Mouse (Mus musculus) WW6 (cell line): ENCODE measurements around the gene Zdhhc19.
A peak's percentile ranks its signal among the peaks of the same experiment; 100 is the strongest.

Source experiments
- DNase-seq: peaks from one replicate; pipeline ENCODE4 v3.0.0-alpha.2; 2013; ENCODE audit warnings: low read depth, low spot score

The Zdhhc19 gene

DNA sequence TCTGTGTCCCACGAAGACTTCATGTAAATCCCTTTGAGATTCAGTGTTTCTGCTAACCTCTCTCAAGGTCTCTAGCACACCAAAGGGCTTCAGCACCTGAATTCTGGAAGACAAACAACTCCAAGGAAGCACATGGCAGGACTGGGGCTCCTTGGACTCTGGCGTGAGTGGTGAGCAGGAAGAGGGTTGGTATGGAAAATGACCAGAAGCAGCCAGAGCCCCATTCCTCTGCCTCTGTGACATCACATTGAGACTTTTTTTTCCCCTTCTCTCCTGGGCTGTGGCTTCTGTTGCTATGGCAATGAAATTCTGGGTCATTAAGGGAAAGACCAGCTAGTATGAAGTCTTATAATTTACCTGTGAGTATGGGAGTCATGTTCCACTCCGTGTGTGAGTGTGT, at the start of gene Zdhhc19:
Gene Zdhhc19, plus strand, starts transcription at position 301 of the 400 bp plus-strand sequence.
- DNase-seq: no peak

DNA sequence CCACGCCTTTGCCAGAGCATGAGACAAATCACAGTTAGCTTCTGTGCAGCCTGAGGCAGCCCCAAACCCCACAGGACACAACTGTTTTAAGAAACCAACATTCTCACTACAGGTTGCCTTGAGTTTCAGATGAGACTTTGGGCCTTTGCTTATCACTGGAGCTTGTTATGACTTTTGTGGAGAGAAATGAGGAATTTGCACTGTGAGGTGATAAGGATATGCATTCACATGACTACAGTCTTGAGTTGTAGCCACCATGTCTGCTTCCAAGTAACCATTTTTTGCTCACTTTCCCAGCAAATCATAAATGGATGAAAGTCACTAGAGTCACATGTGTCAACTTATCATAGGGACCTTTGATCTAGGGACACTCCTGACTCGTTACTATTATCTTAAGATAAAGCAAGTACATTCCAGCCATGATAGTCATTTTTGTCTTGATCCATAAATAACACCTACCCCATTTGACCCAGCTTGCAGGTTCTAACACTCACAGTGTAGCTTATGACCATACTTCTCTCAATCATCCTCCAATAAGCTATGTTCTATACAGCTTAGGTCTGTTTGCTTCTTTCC, 49.4 kb upstream of the Zdhhc19 start:
- DNase-seq: no peak

DNA sequence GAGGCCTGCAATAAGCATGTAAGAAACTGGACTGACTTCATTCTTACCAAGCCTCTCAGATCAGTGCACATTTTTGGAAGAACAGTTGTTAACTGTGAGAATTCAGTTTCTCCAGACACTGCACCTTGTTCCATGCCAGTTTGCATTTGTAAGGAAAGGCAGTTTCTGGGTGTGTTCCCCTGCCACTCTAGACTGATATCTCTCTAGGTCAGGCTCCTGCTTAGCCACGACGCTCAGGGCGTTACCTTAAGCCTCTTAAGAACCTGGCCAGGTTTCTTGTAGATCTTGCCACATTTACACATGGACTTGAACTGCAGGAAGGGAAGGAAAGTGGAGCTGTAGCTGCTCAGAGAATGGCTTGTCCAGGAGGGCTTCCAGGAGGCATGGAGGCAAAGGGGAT, 46.4 kb upstream of the Zdhhc19 start:
- no peak for DNase-seq

DNA sequence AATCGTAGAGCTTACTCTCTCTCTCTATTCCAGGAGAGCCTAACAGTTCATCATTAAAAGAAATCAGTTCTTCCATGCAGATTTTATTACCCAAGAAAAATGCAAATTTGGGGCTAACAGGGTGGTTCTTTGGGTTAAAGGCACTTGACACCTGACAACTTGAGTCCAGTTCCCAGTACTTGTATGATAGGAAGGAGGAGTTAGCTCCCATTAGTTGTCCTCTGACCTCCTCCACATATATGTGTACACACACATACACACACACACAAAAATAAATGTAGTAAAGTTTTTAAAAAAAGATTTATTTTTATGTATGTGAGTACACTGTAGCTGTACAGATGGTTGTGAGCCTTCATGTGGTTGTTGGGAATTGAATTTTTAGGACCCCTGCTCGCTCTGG, 45.9 kb upstream of the Zdhhc19 start:
- no peak for DNase-seq

DNA sequence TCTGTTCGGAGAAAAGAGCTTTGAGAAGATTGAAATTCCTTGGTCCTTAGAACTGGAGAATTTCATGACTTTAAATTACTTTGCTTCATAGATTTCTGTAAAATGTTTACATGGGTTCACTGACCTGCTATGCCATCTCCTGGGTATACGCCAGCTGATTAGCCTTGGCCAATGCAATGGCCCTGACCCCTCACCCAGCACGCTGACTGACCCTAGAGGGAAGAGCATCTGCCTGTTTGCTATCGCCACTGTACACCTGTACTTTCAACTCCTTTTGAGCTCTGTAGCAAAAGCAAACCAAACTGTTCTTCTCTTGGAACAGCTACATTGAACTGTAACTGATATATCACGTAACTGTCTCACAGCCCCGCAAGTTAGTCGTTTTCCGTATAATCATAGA, 43.0 kb upstream of the Zdhhc19 start:
- DNase-seq: no peak

DNA sequence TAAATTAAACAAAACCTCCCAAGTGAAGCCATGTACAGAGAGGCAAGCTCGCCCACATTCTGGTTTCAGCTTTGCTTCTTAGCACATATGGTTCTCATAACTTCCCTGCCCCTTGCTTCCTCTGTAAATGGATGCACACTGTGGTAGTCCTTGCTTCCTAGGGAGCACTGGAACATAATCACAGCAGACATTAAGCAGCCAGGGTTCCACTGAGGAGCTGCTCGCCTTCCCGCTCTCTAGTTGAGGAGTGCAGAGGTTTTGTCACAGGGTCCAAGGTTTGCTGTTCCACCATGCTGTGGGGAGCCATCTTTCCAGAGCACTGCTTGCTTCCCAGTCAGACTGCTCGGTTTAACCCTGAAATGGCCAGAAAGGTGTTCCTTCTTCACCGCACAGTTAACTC, 41.4 kb upstream of the Zdhhc19 start:
- DNase-seq: no peak

DNA sequence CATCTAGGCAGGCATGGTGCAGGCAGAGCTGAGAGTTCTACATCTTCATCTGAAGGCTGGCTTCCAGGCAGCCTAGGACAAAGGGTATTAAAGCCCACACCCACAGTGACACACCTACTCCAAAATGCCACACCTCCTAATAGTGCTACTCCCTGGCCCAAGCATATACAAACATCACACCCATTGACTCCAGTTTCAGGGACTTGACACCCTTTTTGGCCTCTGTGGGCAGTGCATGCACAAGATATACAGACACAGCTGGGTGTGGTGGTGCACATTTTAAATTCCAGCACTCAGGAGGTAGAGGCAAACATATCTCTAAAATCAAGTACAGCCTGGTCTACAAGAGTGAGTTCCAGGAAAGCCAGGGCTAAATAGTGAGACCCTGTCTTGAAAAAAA, 40.0 kb upstream of the Zdhhc19 start:
- no peak for DNase-seq

DNA sequence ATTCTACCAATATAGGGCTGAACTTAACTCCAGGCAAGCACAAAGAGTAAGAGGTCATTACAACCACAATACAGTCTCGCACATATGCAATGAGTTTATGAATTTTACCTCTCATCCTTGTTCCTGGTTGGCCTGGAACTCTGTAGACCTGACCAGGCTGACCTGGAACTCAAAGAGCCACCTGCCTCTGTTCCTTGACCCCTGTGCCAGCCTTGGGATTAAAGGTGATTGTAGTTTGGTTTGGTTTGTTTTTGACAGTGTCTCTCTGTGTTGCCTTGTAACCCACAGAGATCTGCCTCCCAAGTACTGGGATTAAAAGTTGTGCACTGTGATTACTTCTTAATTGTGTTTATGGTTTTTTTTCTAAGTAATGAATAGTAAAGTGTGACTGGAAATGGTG, 39.3 kb upstream of the Zdhhc19 start:
- no peak for DNase-seq

DNA sequence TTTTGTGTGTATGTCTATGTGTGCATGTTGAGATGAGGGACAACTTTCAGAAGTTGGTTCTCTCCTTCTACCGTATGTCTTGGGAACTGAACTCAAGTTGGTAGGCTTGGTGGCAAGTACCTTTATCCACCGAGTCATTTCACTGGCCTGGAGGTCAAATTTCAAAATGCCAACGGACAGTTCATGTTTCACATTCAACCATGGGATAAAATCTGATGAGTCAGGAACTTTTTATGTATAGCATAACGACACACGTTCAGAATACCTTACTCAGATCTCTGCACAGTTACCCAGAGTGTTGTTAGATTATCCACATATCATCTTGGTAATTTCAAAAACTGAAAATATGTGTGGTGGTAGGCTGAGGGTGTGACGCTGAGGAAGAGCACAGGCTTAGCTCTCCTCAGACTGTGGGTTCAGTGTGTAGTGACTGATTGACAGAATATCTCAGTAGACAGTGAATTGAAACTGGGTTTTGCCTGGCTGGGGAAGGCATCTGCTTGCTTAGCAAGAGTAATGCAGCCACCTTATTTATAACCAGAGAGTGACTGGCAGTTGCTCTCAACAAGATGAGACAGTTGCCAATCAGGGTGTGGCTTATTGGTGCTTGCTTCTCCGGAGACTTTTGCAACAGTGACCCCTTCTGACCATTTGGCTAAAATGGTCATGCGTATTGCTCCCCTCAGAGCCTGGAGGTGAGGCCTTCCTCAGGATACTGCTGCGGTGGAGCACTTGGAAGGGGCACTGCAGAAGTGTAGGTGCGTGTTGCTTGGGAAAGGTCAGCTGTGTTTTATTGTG, 38.3 kb upstream of the Zdhhc19 start:
- peak; percentile 24 for DNase-seq

DNA sequence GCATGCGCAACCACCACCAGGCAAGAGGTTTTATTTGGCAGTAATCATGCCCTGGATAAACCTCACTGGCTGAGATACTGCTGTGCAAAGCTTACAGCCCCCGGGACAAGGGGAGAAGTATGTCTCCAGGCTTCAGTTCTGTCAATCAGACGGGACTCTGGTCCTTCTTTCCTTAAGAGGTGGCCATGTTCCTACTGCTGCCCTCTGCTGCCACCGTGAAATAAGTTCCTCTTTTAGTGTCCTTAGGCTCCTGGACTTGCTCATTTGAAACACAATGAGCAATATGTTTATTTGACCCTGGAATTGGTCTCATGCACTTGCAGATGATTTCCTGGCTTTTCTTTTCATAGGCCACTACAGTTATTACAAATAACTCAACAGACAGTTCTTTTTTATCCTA, 35.5 kb upstream of the Zdhhc19 start:
- DNase-seq: no peak

DNA sequence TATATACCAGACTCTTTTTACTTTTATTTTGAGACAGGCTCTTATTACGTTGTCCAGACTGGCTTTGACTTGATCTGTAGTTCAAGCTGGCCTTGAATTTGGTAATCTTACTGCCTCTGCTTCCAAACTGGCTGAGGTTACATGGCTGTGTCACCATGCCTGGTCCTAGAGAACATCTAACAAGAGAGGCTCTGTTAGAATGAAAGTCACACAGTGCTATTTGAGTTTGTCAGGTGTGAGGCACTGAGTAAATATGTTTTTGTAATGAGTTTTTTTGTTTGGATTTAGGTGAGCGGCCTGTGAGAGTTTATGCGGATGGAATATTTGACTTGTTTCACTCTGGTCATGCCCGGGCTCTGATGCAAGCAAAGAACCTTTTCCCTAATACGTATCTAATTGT, 34.4 kb upstream of the Zdhhc19 start:
- DNase-seq: no peak

DNA sequence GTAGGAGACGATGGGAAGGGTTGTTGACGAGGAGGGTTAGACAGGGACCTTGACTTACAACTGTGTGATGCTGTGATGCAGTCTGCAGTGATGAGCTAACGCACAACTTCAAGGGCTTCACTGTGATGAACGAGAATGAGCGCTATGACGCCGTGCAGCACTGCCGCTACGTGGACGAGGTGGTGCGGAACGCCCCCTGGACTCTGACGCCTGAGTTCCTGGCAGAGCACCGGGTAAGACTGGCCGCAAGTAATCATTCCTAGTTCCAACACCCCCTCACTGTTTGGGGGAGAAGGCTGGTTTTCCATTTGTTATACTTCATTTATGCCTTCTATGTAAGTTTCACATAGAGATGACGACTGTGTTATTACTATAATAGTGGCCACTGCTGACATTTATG, 33.1 kb upstream of the Zdhhc19 start:
- DNase-seq: no peak

DNA sequence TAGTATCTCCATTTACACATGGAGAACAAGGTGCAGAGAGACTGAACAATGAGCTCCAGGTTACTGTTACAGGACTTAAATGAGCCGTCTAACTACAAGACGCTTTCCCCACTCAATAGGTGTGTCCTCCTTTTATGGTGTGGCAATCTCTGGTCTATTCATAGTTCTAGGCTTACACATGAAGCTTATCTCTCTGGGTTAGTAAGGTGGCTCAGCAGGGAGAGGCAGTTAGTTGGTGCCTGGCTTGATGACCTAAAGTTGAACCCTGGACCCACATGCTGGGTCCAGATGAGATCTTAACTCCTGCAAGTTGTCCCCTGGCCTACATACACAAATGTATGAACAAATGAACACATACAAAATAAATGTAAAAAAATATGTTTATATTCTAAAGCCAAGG, 32.6 kb upstream of the Zdhhc19 start:
- no peak for DNase-seq

DNA sequence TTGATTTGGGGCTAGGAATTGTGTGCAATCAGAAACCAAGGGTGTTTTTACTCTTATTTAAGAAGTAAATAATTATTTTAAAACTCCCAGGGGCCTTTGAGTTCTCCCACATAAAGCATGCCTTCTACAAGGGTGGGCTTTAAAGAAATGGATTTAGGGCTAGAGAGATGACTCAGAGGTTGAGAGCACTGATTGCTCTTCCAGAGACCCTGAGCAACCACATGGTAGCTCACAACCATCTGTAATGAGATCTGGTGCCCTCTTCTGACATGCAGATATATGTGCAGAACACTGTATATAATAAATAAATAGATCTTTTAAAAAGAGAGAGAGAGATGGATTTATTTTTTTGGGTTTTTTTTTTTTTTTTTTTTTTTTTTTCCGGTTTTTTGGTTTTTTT, 31.2 kb upstream of the Zdhhc19 start:
- no peak for DNase-seq

DNA sequence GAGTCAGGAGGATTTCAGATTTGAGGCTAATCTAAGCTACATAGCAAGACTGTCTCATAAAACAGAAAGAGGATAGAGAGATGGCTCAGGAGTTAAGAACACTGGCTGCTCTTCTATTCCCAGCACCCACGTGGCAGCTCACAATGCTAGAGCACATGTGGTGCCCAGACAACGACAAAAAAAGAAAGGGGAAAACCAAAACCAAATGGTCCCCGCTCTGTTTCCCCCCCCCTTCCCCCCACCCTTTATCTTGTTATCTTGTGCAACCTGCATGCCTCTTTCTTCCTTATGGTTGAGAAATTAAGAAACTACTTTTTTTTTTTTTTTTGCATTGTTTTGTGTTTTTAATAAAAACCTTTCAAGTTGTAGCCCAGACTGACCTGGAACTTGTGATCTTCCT, 27.6 kb upstream of the Zdhhc19 start:
- DNase-seq: no peak

DNA sequence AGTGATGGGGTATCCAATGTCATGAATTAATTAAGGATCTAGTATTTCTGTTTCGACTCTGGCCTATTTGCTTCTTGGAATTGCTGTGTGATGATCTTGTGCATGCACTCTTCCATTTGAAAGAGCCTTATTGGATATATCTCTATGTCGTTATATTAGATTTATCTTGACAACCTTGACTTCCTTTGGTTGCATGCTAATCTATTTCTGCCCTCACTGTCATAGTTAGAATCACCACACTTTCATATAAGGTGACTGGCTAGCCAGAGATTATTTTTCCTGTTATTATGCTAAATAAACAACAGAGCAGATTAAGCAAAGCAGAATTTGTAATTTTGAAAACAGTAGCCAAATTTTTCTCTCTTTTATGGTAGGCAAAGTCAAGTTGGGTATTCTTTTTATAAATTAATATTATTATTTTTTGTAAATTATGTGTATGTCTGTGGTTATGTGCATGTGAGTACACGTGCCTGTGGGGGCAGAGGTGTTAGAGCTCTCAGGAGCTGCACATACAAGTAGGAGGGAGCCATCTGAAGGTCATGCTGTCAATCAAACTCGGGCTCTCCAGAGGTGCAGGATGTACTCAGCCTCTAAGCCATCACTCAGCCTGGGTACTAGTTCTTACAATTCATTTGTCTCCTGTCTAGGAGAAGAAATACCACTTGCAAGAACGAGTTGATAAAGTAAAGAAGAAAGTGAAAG, 26.5 kb upstream of the Zdhhc19 start:
- DNase-seq: no peak

DNA sequence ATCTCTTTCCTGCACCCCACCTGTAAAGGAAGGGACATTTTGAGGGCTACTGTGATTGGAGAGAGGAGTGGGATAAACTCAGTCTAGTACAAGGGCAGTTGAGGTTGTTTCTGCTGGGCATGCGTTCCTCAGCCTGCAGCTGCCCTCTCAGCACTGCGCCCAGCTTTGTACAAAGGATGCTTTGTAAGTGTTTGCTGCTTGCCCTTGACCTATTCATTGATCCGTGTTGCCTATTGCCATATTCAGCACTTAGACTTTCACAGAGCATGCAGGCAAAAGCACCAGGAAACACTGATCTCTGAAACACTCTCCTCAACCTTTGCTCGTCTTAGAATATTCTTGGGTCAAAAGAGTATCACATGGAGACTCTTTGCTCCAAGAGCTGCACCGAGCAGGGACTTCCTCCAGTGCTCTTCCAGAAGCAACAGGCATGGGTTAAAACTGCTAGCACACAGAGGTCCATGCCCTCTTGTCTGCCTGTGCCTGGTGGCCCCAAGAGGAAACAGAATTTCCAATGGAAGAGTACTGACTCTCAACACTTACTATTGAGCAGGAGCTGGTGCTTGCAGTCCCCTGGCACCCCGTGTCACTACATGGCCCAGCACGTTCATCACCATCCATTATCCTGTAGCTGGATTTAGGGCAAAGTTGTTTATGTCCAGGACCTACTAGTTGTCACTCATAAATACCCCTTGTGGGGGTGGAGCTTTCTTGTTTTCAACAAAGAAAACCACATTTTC, 23.6 kb upstream of the Zdhhc19 start:
- DNase-seq: no peak

DNA sequence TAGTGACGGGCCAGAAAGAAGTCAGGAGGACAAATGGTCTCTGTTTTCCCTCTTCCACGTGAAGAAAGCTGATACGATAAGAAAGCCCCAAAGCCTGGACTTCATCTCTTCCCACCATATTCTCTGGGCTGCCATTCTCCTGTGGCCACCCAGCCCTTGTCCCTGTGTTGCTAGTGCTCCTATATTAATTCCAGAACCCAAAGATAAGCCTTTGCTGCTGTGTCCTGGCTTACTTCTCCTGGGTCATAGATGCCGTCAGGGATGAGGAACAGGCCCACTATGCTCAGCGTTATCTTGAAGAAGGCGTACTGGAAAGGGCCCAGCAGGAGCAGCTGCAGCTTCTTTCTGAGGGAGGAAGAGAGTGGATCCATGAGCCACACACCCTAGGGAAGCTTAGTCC, 18.8 kb upstream of the Zdhhc19 start:
- no peak for DNase-seq

DNA sequence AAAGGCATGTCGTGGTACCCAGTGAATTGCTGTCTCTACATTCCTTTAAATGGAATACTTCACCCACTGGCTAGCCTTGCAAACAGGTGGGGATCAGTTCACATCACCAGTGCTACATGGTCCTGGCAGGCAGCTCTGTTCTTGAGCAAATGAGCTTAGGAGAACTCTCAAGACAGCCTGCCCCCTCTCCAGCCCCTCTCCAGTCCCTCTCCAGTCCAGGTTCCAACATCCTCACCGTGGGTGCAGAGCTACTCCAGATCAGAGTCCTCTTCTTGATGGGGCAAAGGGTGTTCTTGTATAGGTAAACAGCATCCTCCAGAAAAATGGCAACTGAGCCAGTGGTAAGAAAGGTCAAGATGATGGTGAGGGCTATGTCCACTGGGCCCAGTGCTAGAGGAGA, 16.6 kb upstream of the Zdhhc19 start:
- DNase-seq: no peak

DNA sequence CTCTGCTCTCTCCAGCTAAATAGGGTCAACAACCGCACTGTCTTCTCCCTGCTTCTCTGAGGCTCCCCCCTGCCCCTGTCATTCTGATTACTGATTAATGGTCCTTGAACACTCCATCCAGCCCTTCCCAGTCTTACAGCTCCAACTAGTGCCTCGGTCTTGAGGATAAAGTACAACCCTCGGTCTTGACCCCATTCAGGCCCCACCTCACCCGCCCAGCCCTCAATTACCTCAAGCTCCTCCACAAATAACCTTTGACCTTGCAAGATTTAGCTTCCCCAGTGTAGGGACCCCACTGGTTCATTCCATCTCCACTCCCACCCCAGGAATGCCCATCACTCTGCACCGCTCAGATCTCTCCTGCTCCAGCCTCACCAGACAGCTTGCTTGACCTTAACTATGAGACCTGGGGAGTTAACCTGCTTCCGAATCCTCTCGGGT, 11.6 kb upstream of the Zdhhc19 start:
- no peak for DNase-seq

DNA sequence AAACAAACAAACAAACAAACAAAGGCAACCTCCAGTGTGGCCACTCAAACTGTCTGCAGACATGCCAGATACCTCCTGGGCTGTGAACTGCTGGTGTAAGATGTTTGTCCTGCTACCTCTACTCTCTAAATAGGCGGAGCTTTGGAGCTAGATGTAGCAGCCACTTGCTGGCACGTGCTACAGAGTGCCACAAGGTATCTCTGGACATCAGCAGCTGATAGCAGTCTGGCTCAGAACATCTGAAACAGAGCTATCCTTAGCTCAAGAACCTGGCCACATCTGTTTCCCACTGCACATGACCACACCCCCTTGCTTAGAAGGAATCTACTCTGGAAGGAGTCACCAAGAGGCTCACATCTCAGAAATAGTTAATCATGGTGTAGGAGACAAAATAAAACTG, 10.9 kb upstream of the Zdhhc19 start:
- no peak for DNase-seq

DNA sequence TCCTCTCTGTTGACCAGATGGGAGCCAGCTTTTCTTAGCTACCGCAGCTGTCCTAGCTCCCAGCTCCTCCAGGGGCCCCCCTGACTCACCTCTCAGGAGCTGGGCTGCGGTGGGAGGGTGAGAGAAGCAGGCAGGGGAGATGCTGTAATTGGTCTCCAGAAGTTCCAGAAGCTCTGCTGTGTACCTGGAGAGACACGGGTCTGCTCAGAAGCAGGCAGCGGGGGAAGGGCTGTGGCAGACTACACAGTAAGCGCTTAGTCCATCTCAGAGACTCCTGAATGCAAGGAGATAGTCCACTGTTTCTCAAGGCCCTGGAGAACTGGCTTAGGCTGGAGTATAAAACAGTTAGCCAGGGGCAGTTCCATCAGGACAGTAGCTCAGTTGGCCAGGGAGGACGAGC, 10.0 kb upstream of the Zdhhc19 start:
- DNase-seq: no peak
